Mouse (Mus musculus): ENCODE results near the gene Bbs4. TPM values are rescaled to one million over a fixed set of nuclear protein-coding genes. Genes with fewer than 3 reads are reported as not detected.
"Not testable (repeated sequence)": the region's sequence is repeated elsewhere in the genome, so short reads cannot be mapped to it uniquely, and the experiment has no call there.

Gene Bbs4
- polyA plus RNA-seq, 1 experiment from 2014 or later: 18.8 TPM

- not testable (repeated sequence) for DNase-seq (ENCODE audit: low spot score); H3K4me3 ChIP-seq (ENCODE audit: low read depth, low read length); H3K4me1 ChIP-seq (ENCODE audit: control insufficient read depth, insufficient read depth, low read length); H3K4me2 ChIP-seq (ENCODE audit: low read depth, low read length); H3K9me3 ChIP-seq (replicated peaks; ENCODE audit: control insufficient read depth, low read length); ATAC-seq (replicated peaks; ENCODE audit: insufficient number of reproducible peaks, low FRiP score, low TSS enrichment, low read depth); H3K36me3 ChIP-seq (replicated peaks; ENCODE audit: control insufficient read depth, insufficient read depth, low read depth, low read length); H3K27me3 ChIP-seq (ENCODE audit: control insufficient read depth, insufficient read depth, low read length); H3K9ac ChIP-seq (replicated peaks; ENCODE audit: low read length); H3K27ac ChIP-seq (replicated peaks; ENCODE audit: low read depth, low read length)
- WGBS: 56% methylated on average over 1 of the region's 1 CpGs
Observed at GRCm38 (mm10) chr9:59358041-59358440, 4.7 kb upstream of the Bbs4 start.

GRCm38 (mm10) chr9:59352586-59353252 lies 589 bp downstream of the Bbs4 start:
- Histone ChIP-seq H3K27ac (replicated peaks; ENCODE audit: low read depth, low read length) (peak overlapping the region; percentile 88), H3K4me3 (ENCODE audit: low read depth, low read length) (peak overlapping the region; percentile 74), H3K4me2 (ENCODE audit: low read depth, low read length) (peak overlapping the region; percentile 59), H3K27me3 (ENCODE audit: control insufficient read depth, insufficient read depth, low read length) (no peaks in the 10 kb centered on the region), H3K9me3 (replicated peaks; ENCODE audit: control insufficient read depth, low read length) (no peaks in the 10 kb centered on the region), H3K36me3 (replicated peaks; ENCODE audit: control insufficient read depth, insufficient read depth, low read depth, low read length) (no peaks in the 10 kb centered on the region), H3K9ac (replicated peaks; ENCODE audit: low read length) (peak overlapping the region; percentile 79), H3K4me1 (ENCODE audit: control insufficient read depth, insufficient read depth, low read length) (no peaks in the 10 kb centered on the region)
- DNase-seq (ENCODE audit: low spot score) (peak; percentile 43), ATAC-seq (replicated peaks; ENCODE audit: insufficient number of reproducible peaks, low FRiP score, low TSS enrichment, low read depth) (no peak; the same call in 1 of the 2 replicates)
- WGBS: 12% methylated on average over 15 of the region's 15 CpGs

DNA sequence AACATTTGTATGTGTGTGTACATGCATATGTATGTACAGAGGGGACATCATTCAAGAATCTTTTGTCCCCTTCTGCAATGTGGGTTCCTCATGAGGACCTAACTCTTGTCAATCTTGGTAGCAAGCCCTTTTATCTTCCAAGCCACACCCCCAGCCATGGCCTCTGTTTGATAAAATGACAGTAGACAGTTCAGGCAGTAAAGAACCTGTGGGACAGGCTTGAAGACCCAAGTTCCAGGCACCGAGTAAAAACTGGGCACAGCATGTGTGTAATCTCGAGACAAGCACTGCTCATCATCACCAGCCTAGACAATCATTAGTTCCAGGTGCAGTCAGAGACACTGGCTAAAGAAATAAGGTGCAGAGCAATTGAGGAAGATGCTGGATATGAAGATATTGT lies 7.1 kb downstream of the Bbs4 start:
- Histone ChIP-seq H3K4me3 (ENCODE audit: low read depth, low read length) (no peak overlapping the region), H3K9ac (replicated peaks; ENCODE audit: low read length) (no peak overlapping the region), H3K9me3 (replicated peaks; ENCODE audit: control insufficient read depth, low read length) (no peaks in the 10 kb centered on the region), H3K27me3 (ENCODE audit: control insufficient read depth, insufficient read depth, low read length) (no peaks in the 10 kb centered on the region), H3K27ac (replicated peaks; ENCODE audit: low read depth, low read length) (no peak overlapping the region), H3K36me3 (replicated peaks; ENCODE audit: control insufficient read depth, insufficient read depth, low read depth, low read length) (no peaks in the 10 kb centered on the region), H3K4me1 (ENCODE audit: control insufficient read depth, insufficient read depth, low read length) (no peaks in the 10 kb centered on the region), H3K4me2 (ENCODE audit: low read depth, low read length) (no peak overlapping the region)
- DNase-seq (ENCODE audit: low spot score): no peak
- no peak for ATAC-seq (replicated peaks; ENCODE audit: insufficient number of reproducible peaks, low FRiP score, low TSS enrichment, low read depth)
- WGBS: 80% methylated on average over 2 of the region's 2 CpGs

DNA sequence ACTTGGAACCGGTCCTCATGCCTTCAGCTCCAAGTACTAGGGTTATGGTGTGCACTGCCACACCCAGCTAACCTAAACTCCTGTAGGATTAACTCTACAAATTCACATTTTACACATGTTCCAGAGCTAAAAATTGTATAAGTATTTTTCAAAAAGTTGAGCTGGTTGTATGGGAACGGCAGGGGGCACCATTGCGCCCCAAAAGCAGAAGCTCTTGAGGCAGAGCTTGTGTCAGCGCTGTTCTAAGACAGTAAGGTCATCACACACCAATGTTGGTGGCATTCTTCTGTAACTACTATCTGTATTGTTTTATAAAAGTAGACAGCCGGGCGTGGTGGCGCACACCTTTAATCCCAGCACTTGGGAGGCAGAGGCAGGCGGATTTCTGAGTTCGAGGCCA lies 13.3 kb downstream of the Bbs4 start:
- Histone ChIP-seq H3K27ac (replicated peaks; ENCODE audit: low read depth, low read length) (no peak overlapping the region), H3K4me2 (ENCODE audit: low read depth, low read length) (no peak overlapping the region), H3K9me3 (replicated peaks; ENCODE audit: control insufficient read depth, low read length) (no peaks in the 10 kb centered on the region), H3K27me3 (ENCODE audit: control insufficient read depth, insufficient read depth, low read length) (no peaks in the 10 kb centered on the region), H3K9ac (replicated peaks; ENCODE audit: low read length) (no peak overlapping the region), H3K4me1 (ENCODE audit: control insufficient read depth, insufficient read depth, low read length) (no peaks in the 10 kb centered on the region), H3K36me3 (replicated peaks; ENCODE audit: control insufficient read depth, insufficient read depth, low read depth, low read length) (no peaks in the 10 kb centered on the region), H3K4me3 (ENCODE audit: low read depth, low read length) (no peak overlapping the region)
- DNase-seq (ENCODE audit: low spot score): peak; percentile 9
- ATAC-seq (replicated peaks; ENCODE audit: insufficient number of reproducible peaks, low FRiP score, low TSS enrichment, low read depth): no peak
- 85% methylated on average over 8 of the region's 9 CpGs for WGBS

GRCm38 (mm10) chr9:59339107-59339506 lies 14.2 kb downstream of the Bbs4 start:
- H3K4me3 ChIP-seq (ENCODE audit: low read depth, low read length): no peak overlapping the region
- H3K27ac ChIP-seq (replicated peaks; ENCODE audit: low read depth, low read length): no peak overlapping the region
- DNase-seq (ENCODE audit: low spot score) (no peak), ATAC-seq (replicated peaks; ENCODE audit: insufficient number of reproducible peaks, low FRiP score, low TSS enrichment, low read depth) (no peak)
- no peaks in the 10 kb centered on the region for H3K36me3 ChIP-seq (replicated peaks; ENCODE audit: control insufficient read depth, insufficient read depth, low read depth, low read length)
- H3K4me1 ChIP-seq (ENCODE audit: control insufficient read depth, insufficient read depth, low read length): no peaks in the 10 kb centered on the region
- 86% methylated on average over 5 of the region's 5 CpGs for WGBS
- no peaks in the 10 kb centered on the region for H3K27me3 ChIP-seq (ENCODE audit: control insufficient read depth, insufficient read depth, low read length)
- H3K4me2 ChIP-seq (ENCODE audit: low read depth, low read length): no peak overlapping the region
- no peak overlapping the region for H3K9ac ChIP-seq (replicated peaks; ENCODE audit: low read length)
- no peaks in the 10 kb centered on the region for H3K9me3 ChIP-seq (replicated peaks; ENCODE audit: control insufficient read depth, low read length)

DNA sequence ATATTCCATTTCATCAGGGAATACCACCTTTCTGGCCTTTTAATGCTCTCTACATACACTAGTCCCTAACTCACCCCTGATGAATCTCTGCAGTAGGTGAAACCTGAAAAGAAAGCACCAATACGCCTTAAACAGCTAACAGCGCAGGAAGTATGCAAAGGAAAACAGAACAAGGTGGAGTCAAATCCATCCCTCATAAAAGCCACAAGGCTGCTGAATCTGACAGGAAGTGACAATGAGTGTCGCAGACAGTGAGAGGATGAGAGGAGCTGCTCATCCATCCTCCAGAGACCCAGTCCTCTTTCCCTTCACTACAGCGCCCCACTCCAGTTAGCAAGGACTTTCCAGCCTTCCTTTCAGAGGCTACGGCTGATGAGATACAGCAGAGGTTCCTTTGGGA lies 14.9 kb downstream of the Bbs4 start:
- Histone ChIP-seq H3K9ac (replicated peaks; ENCODE audit: low read length) (no peak overlapping the region), H3K4me2 (ENCODE audit: low read depth, low read length) (no peak overlapping the region), H3K27me3 (ENCODE audit: control insufficient read depth, insufficient read depth, low read length) (no peaks in the 10 kb centered on the region), H3K9me3 (replicated peaks; ENCODE audit: control insufficient read depth, low read length) (no peaks in the 10 kb centered on the region), H3K27ac (replicated peaks; ENCODE audit: low read depth, low read length) (no peak overlapping the region), H3K4me1 (ENCODE audit: control insufficient read depth, insufficient read depth, low read length) (no peaks in the 10 kb centered on the region), H3K4me3 (ENCODE audit: low read depth, low read length) (no peak overlapping the region), H3K36me3 (replicated peaks; ENCODE audit: control insufficient read depth, insufficient read depth, low read depth, low read length) (no peaks in the 10 kb centered on the region)
- DNase-seq (ENCODE audit: low spot score): no peak
- WGBS: 88% methylated on average over 5 of the region's 5 CpGs
- no peak for ATAC-seq (replicated peaks; ENCODE audit: insufficient number of reproducible peaks, low FRiP score, low TSS enrichment, low read depth)

GRCm38 (mm10) chr9:59337889-59338288 lies 15.4 kb downstream of the Bbs4 start:
- Histone ChIP-seq H3K4me2 (ENCODE audit: low read depth, low read length) (no peak overlapping the region), H3K9ac (replicated peaks; ENCODE audit: low read length) (no peak overlapping the region), H3K27ac (replicated peaks; ENCODE audit: low read depth, low read length) (no peak overlapping the region), H3K36me3 (replicated peaks; ENCODE audit: control insufficient read depth, insufficient read depth, low read depth, low read length) (no peaks in the 10 kb centered on the region; the same call in 1 of the 2 replicates), H3K4me1 (ENCODE audit: control insufficient read depth, insufficient read depth, low read length) (no peaks in the 10 kb centered on the region), H3K4me3 (ENCODE audit: low read depth, low read length) (no peak overlapping the region), H3K9me3 (replicated peaks; ENCODE audit: control insufficient read depth, low read length) (no peaks in the 10 kb centered on the region), H3K27me3 (ENCODE audit: control insufficient read depth, insufficient read depth, low read length) (no peaks in the 10 kb centered on the region)
- DNase-seq (ENCODE audit: low spot score): no peak
- 94% methylated on average over 5 of the region's 5 CpGs for WGBS
- ATAC-seq (replicated peaks; ENCODE audit: insufficient number of reproducible peaks, low FRiP score, low TSS enrichment, low read depth): no peak

GRCm38 (mm10) chr9:59336539-59336938 lies 16.8 kb downstream of the Bbs4 start:
- H3K4me3 ChIP-seq (ENCODE audit: low read depth, low read length): no peak overlapping the region
- no peaks in the 10 kb centered on the region for H3K4me1 ChIP-seq (ENCODE audit: control insufficient read depth, insufficient read depth, low read length)
- WGBS: 91% methylated on average over 3 of the region's 3 CpGs
- H3K27me3 ChIP-seq (ENCODE audit: control insufficient read depth, insufficient read depth, low read length): no peaks in the 10 kb centered on the region
- no peak overlapping the region for H3K4me2 ChIP-seq (ENCODE audit: low read depth, low read length)
- H3K9me3 ChIP-seq (replicated peaks; ENCODE audit: control insufficient read depth, low read length): no peaks in the 10 kb centered on the region
- H3K36me3 ChIP-seq (replicated peaks; ENCODE audit: control insufficient read depth, insufficient read depth, low read depth, low read length): no peaks in the 10 kb centered on the region; the same call in 1 of the 2 replicates
- no peak overlapping the region for H3K27ac ChIP-seq (replicated peaks; ENCODE audit: low read depth, low read length)
- no peak for DNase-seq (ENCODE audit: low spot score)
- H3K9ac ChIP-seq (replicated peaks; ENCODE audit: low read length): no peak overlapping the region
- no peak for ATAC-seq (replicated peaks; ENCODE audit: insufficient number of reproducible peaks, low FRiP score, low TSS enrichment, low read depth)
